Mouse (Mus musculus) hematopoietic stem cell, adult 5-6 weeks (primary cell): Measurements from ENCODE around the gene Car1. TPM values are rescaled to one million over a fixed set of nuclear protein-coding genes. Genes with fewer than 3 reads are reported as not detected.

ENCODE experiments used
- total RNA-seq: library from RNA; stranded (forward); fragments of 172-1452, 232-1000 nt; gene quantifications from 2 replicates; pipeline ENCODE4 v1.2.3, GENCODE M21; 2017

Car1 gene
- total RNA-seq, 1 experiment from 2014 or later, result 327 TPM

Other genes starting within 250 kb of the Car1 start
- gene 1810022K09Rik, start 197.1 kb downstream of the Car1 start, total RNA-seq, result 440 and 868 TPM in 2 replicates
- 7.4 and 7.6 TPM in 2 replicates for gene Car13, start 166.6 kb downstream of the Car1 start, total RNA-seq
- gene Car3, start 55.1 kb upstream of the Car1 start, total RNA-seq, result 7.9 and 14.9 TPM in 2 replicates
- gene Car2, start 77.9 kb upstream of the Car1 start, total RNA-seq, result 515 and 627 TPM in 2 replicates